Mouse (Mus musculus) myocyte (in vitro differentiated cells): ENCODE data around the gene Mmd. TPM values are rescaled to one million over a fixed set of nuclear protein-coding genes. Genes with fewer than 3 reads are reported as not detected.

ENCODE experiments used
- H3K27me3 ChIP-seq: one replicate; pipeline ENCODE4 v1.6.1; 2011; ENCODE audit not compliant: control insufficient read depth, insufficient read depth, insufficient read length
- H3K36me3 ChIP-seq: one replicate; pipeline ENCODE4 v1.6.1; 2011; ENCODE audit not compliant: control insufficient read depth, insufficient read depth
- H3K4me2 ChIP-seq: one replicate; pipeline ENCODE4 v1.6.1; 2011; ENCODE audit warnings: low read depth, control low read depth
- H3K4me3 ChIP-seq: one replicate; pipeline ENCODE4 v1.5.1; 2011; ENCODE audit warnings: mild to moderate bottlenecking, control low read depth, moderate library complexity
- H3K79me2 ChIP-seq: one replicate; pipeline ENCODE4 v1.6.1; 2011; ENCODE audit not compliant: control insufficient read depth, insufficient read depth
- H3ac ChIP-seq: one replicate; pipeline ENCODE4 v1.6.1; 2011; ENCODE audit not compliant: control insufficient read depth, insufficient read length
- CEBPB ChIP-seq: IDR thresholded peaks from 2 replicates; pipeline ENCODE4 v1.6.1; 2011; ENCODE audit warnings: mild to moderate bottlenecking, moderate library complexity; ENCODE audit not compliant: poor library complexity, insufficient read depth, severe bottlenecking
- E2F4 ChIP-seq: IDR thresholded peaks from one replicate; pipeline ENCODE4 v1.6.1; 2011; ENCODE audit warnings: mild to moderate bottlenecking, control low read depth, moderate library complexity; ENCODE audit not compliant: insufficient read depth
- MAX ChIP-seq: IDR thresholded peaks from one replicate; pipeline ENCODE4 v1.6.1; 2011; ENCODE audit warnings: low read depth, mild to moderate bottlenecking, control low read depth
- MYOD1 ChIP-seq, 3 experiments: IDR thresholded peaks; one replicate each; pipeline ENCODE4 v1.6.1; 2011; ENCODE audit warnings: control low read depth in 2 of 3, low read depth in 2 of 3, mild to moderate bottlenecking in 2 of 3, moderate library complexity in 1 of 3; ENCODE audit not compliant: insufficient read length in 2 of 3, control insufficient read depth in 1 of 3
- MYOG ChIP-seq, 3 experiments: IDR thresholded peaks; one replicate each; pipeline ENCODE4 v1.6.1; 2011; ENCODE audit warnings: control low read depth in 2 of 3, low read depth in 2 of 3, mild to moderate bottlenecking in 2 of 3; ENCODE audit not compliant: insufficient read length in 2 of 3, control insufficient read depth in 1 of 3, insufficient read depth in 1 of 3
- POLR2A ChIP-seq: IDR thresholded peaks from one replicate; pipeline ENCODE4 v1.6.1; 2011; ENCODE audit warnings: low read depth, mild to moderate bottlenecking, control low read depth, moderate library complexity; ENCODE audit not compliant: insufficient read length
- POLR2AphosphoS2 ChIP-seq: IDR thresholded peaks from one replicate; pipeline ENCODE4 v1.6.1; 2011; ENCODE audit warnings: low read depth, control low read depth; ENCODE audit not compliant: insufficient read length
- REST ChIP-seq: IDR thresholded peaks from one replicate; pipeline ENCODE4 v1.6.1; 2011; ENCODE audit warnings: mild to moderate bottlenecking, control low read depth, moderate library complexity; ENCODE audit not compliant: insufficient read depth, insufficient read length
- SRF ChIP-seq: IDR thresholded peaks from one replicate; pipeline ENCODE4 v1.6.1; 2011; ENCODE audit warnings: low read depth; ENCODE audit not compliant: control insufficient read depth, insufficient read length
- TCF12 ChIP-seq: IDR thresholded peaks from one replicate; pipeline ENCODE4 v1.6.1; 2011; ENCODE audit warnings: mild to moderate bottlenecking, control low read depth; ENCODE audit not compliant: poor library complexity, insufficient read depth, severe bottlenecking
- TCF3 ChIP-seq: IDR thresholded peaks from one replicate; pipeline ENCODE4 v1.6.1; 2011; ENCODE audit warnings: low read depth, control low read depth; ENCODE audit not compliant: insufficient read length
- USF1 ChIP-seq: IDR thresholded peaks from one replicate; pipeline ENCODE4 v1.6.1; 2011; ENCODE audit warnings: low read depth, mild to moderate bottlenecking, control low read depth, moderate library complexity
- polyA plus RNA-seq: library from polyadenylated mRNA; unstranded; fragments of >200 nt; fragmentation: generic; extraction: Trizol; gene quantifications from one replicate; pipeline ENCODE4 v1.2.1, GENCODE M21; 2012; ENCODE audit warnings: missing spikeins

Mmd gene
- 36.0 TPM for polyA plus RNA-seq

DNA sequence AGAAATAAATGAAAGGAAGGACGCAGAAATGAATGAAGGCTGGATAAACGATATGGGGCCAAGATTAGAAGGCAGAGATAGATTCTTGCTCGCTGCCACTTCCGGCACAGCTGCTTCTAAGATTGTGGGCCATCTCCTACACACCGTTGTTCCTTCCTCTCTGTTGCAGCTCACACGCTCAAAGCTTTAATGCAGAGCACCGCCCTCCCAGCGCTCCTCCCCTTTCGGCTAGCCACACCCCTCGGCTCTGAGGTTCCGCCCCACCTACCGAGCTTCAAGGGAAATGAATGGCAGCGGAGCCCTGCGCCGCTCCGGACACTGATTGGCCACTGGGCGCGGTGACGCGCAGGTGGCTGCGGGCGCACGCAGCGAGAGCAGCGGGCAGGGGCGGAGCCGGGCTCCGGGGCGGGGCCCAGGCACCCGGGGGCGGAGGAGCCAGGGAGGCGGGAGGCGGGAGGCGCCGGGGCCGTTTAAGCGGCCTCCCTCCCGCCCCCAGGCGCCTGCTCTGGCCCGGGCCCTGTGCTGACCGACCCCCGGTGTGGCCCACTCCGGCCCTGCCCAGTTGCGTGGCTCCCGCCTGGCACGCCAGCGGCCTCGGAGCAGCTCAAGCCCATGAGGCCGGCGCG, at the start of gene Mmd:
TSS of gene Mmd (plus strand) at position 432 of the 626 bp plus-strand sequence.
- peak within 1 kb of the TSS; percentile 65 for H3ac ChIP-seq
- H3K4me3 ChIP-seq: peak within 1 kb of the TSS; percentile 55
- no peaks in the 10 kb centered on the region for H3K36me3 ChIP-seq
- no peak for TF ChIP-seq SRF
- peak in 2 of 3 experiments; percentile 58 to 73 for TF ChIP-seq MYOD1 (IDR thresholded peaks at IDR 0.05; ENCODE audit: control insufficient read depth in 1 of 3, insufficient read length in 2 of 3, low read depth in 2 of 3)
- TF ChIP-seq E2F4: no peak
- no peak for TF ChIP-seq TCF3
- peak; percentile 8 to 58 (median 24) for TF ChIP-seq MYOG (IDR thresholded peaks at IDR 0.05; ENCODE audit: control insufficient read depth in 1 of 3, insufficient read depth in 1 of 3, insufficient read length in 2 of 3, low read depth in 2 of 3)
- TF ChIP-seq TCF12: no peak
- no peak for TF ChIP-seq REST
- TF ChIP-seq USF1: no peak
- no peak for TF ChIP-seq MAX
- TF ChIP-seq CEBPB: no peak
- TF ChIP-seq POLR2AphosphoS2: peak; percentile 92
- TF ChIP-seq POLR2A: peak; percentile 89
- H3K4me2 ChIP-seq: peak within 1 kb of the TSS; percentile 94
- H3K27me3 ChIP-seq: no peaks in the 10 kb centered on the region
- peaks cover 46% of the 10 kb centered on the region for H3K79me2 ChIP-seq

- H3K4me2 ChIP-seq: no peak overlapping the region
- no peak for TF ChIP-seq POLR2AphosphoS2
- TF ChIP-seq TCF3: no peak
- TF ChIP-seq TCF12: no peak
- TF ChIP-seq USF1: no peak
- no peak for TF ChIP-seq SRF
- no peak for TF ChIP-seq MAX
- TF ChIP-seq REST: no peak
- TF ChIP-seq MYOD1 (IDR thresholded peaks at IDR 0.05; ENCODE audit: control insufficient read depth in 1 of 3, insufficient read length in 2 of 3, low read depth in 2 of 3): no peak
- TF ChIP-seq MYOG (IDR thresholded peaks at IDR 0.05; ENCODE audit: control insufficient read depth in 1 of 3, insufficient read depth in 1 of 3, insufficient read length in 2 of 3, low read depth in 2 of 3): no peak
- TF ChIP-seq E2F4: no peak
- no peak for TF ChIP-seq POLR2A
- TF ChIP-seq CEBPB: no peak
- no peak overlapping the region for H3K4me3 ChIP-seq
- no peak overlapping the region for H3ac ChIP-seq
- H3K79me2 ChIP-seq: no peaks in the 10 kb centered on the region
- no peaks in the 10 kb centered on the region for H3K27me3 ChIP-seq
- no peaks in the 10 kb centered on the region for H3K36me3 ChIP-seq
Observed at GRCm38 (mm10) chr11:90200826-90201225, 48.4 kb upstream of the Mmd start.

DNA sequence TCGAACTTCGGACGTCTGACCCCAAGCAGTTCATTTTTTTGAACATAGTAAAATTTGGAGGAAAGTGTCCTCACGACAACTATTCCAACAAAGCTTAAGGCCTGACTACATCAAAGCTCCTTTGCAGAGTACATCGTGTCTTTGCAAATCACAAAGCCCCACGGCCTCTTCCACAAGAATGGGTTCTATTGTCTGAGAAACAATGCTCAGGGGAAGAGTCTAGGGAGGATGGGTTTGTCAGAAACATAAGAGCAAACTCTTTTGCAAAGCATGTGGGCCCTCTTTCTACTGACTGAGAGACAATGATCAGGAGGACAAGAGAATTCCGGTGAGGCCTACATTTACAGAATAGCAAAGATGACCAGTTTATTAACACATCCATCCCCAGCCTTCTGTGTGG, 35.0 kb upstream of the Mmd start:
- Histone ChIP-seq H3ac (no peak overlapping the region), H3K79me2 (no peaks in the 10 kb centered on the region), H3K4me2 (no peak overlapping the region), H3K27me3 (no peaks in the 10 kb centered on the region), H3K4me3 (no peak overlapping the region), H3K36me3 (no peaks in the 10 kb centered on the region)
- TF ChIP-seq TCF3: no peak
- TF ChIP-seq POLR2AphosphoS2: no peak
- TF ChIP-seq USF1: no peak
- no peak for TF ChIP-seq MYOD1 (IDR thresholded peaks at IDR 0.05; ENCODE audit: control insufficient read depth in 1 of 3, insufficient read length in 2 of 3, low read depth in 2 of 3)
- TF ChIP-seq REST: no peak
- TF ChIP-seq CEBPB: no peak
- TF ChIP-seq MAX: no peak
- TF ChIP-seq POLR2A: no peak
- TF ChIP-seq SRF: no peak
- TF ChIP-seq MYOG (IDR thresholded peaks at IDR 0.05; ENCODE audit: control insufficient read depth in 1 of 3, insufficient read depth in 1 of 3, insufficient read length in 2 of 3, low read depth in 2 of 3): no peak
- no peak for TF ChIP-seq E2F4
- no peak for TF ChIP-seq TCF12

DNA sequence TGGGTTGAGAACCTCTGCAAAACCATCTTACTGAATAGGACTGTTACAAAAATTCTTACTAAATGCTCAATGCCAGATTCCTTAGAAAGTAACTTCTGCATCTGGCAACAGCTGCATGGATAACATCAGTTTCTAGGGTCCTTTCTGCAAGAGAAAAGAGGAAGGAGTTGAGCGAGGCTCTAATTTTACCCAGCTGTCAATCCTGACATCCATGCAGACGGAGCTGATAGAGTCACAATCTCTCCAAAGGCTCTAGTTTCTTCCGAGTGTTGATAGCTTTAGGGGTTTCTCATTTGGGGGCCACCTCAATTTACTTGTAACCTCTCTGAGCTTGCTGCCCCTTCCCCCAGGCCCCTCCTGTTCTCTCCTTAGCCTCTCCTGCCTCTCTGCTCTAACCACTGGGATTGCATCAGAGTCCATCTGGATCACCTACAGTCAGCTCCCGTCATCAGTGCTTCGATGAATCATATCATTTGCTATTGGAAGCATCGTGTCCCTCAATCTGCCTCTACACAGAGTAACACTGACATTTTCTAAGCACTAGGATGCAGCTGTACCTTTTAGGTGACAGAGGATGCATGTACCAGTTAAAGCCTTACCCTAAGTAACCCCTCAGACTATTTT, 29.1 kb upstream of the Mmd start:
- Histone ChIP-seq H3ac (no peak overlapping the region), H3K79me2 (no peaks in the 10 kb centered on the region), H3K27me3 (no peaks in the 10 kb centered on the region), H3K4me3 (no peak overlapping the region), H3K4me2 (peak overlapping the region; percentile 57), H3K36me3 (no peaks in the 10 kb centered on the region)
- TF ChIP-seq TCF3: no peak
- TF ChIP-seq POLR2AphosphoS2: no peak
- TF ChIP-seq SRF: no peak
- TF ChIP-seq TCF12: no peak
- peak; percentile 73 for TF ChIP-seq CEBPB
